Mouse (Mus musculus): ENCODE measurements at regions not wholly inside any gene's neighbourhood (a gene's known extent, or its start where the extent isn't known, plus 50 kb on each side); places are given as distances from the start of the nearest gene placed in this dataset.

DNA sequence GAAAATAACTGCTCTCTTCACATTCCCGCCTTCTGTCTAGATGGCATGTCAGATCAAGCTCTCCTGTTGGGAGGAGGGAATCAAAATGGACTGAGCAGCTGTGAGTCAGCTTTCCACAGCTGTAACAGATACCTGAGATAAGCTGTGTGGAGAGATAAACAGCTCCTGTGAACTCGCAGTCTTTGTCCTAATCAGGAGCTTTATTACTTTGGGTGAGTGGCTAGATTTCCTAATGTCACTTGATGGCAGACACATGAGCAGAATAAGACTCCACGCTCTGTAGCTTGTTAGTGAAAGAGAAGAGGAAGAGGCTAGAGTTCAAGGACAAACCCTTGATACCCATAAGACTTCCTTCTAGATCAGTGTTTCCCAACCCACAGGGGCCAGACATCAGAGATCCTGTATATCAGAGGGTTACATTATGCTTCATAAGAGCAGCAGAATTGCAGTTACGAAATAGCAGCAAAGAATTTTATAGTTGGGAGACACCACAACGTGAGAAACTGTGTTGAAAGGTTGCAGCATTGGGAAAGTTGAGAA lies 384.1 kb upstream of the Gm765 start:
- Histone ChIP-seq H3K4me3 (ENCODE audit: low read depth, low read length) (no peak overlapping the region), H3K4me1 (ENCODE audit: insufficient read depth) (no peaks in the 10 kb centered on the region), H3K4me2 (ENCODE audit: low read depth) (no peak overlapping the region), H3K27me3 (ENCODE audit: insufficient read depth, low read length) (no peaks in the 10 kb centered on the region), H3K36me3 (ENCODE audit: insufficient read depth) (no peaks in the 10 kb centered on the region), H3K9me3 (ENCODE audit: low read length) (no peaks in the 10 kb centered on the region), H3K9ac (no peak overlapping the region), H3K27ac (ENCODE audit: low read depth, low read length) (no peak overlapping the region)
- no peak for TF ChIP-seq CTCF (IDR thresholded peaks at IDR 0.05; ENCODE audit: low read depth)
- DNase-seq (no peak), ATAC-seq (no peak)
- WGBS: 89% methylated on average over 5 of the region's 5 CpGs

- Histone ChIP-seq H3K36me3 (ENCODE audit: insufficient read depth) (no peaks in the 10 kb centered on the region), H3K27ac (ENCODE audit: low read depth, low read length) (no peak overlapping the region), H3K4me1 (ENCODE audit: insufficient read depth) (no peaks in the 10 kb centered on the region), H3K9me3 (ENCODE audit: low read length) (no peaks in the 10 kb centered on the region), H3K9ac (no peak overlapping the region), H3K4me2 (ENCODE audit: low read depth) (no peak overlapping the region), H3K27me3 (ENCODE audit: insufficient read depth, low read length) (no peaks in the 10 kb centered on the region), H3K4me3 (ENCODE audit: low read depth, low read length) (no peak overlapping the region)
- DNase-seq: no peak
- no peak for ATAC-seq
- TF ChIP-seq CTCF (IDR thresholded peaks at IDR 0.05; ENCODE audit: low read depth): no peak
- WGBS: 75% methylated on average over 14 of the region's 14 CpGs
These were observed 362.5 kb upstream of the Gm765 start for GRCm38 (mm10) chr6:98704887-98705622.

DNA sequence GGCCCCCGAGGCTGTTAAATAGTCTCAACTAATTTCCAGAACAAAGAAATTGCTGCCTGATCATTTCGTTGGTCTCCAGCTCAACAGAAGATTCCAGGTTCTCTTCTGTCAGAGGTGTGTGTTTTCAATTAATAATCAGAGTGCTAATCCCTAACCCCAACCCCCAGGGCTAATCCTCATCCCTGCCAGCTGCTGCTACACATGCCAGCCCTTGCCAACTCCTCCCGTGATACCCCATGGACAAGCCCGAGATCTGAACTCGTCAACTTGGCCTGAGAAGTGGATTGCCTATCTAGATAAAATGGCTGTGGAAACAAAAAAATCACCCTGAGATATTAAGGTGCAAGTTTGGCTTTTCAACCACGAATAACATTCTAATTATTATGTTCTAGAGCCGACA lies 355.0 kb upstream of the Gm765 start:
- H3K27ac ChIP-seq (ENCODE audit: low read depth, low read length): no peak overlapping the region
- H3K9ac ChIP-seq: no peak overlapping the region
- no peaks in the 10 kb centered on the region for H3K36me3 ChIP-seq (ENCODE audit: insufficient read depth)
- H3K9me3 ChIP-seq (ENCODE audit: low read length): no peaks in the 10 kb centered on the region
- H3K27me3 ChIP-seq (ENCODE audit: insufficient read depth, low read length): no peaks in the 10 kb centered on the region
- ATAC-seq (no peak), DNase-seq (no peak)
- no peak overlapping the region for H3K4me2 ChIP-seq (ENCODE audit: low read depth)
- no peaks in the 10 kb centered on the region for H3K4me1 ChIP-seq (ENCODE audit: insufficient read depth)
- TF ChIP-seq CTCF (IDR thresholded peaks at IDR 0.05; ENCODE audit: low read depth): no peak
- H3K4me3 ChIP-seq (ENCODE audit: low read depth, low read length): no peak overlapping the region
- WGBS: 66% methylated on average over 7 of the region's 7 CpGs

DNA sequence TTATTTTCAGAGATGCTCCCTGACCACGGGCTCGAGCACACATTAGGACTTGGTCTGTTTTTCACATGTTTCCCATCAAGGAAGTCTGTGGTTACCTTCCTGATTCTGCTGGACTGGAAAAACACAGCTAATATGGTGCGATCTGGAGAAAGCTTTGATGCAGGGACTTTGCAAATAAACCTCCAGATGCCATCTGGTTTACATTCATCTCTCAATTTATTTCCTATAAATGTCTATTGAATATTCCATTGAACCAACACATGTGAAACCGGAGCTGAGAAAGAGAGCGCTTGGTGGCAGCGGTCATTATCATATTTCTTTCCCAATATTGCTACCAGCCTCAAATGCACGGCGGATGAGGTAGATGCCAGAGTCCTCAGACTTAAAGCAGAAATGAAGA lies 350.9 kb upstream of the Gm765 start:
- Histone ChIP-seq H3K4me1 (ENCODE audit: insufficient read depth) (no peaks in the 10 kb centered on the region), H3K9ac (no peak overlapping the region), H3K27me3 (ENCODE audit: insufficient read depth, low read length) (no peaks in the 10 kb centered on the region), H3K4me2 (ENCODE audit: low read depth) (no peak overlapping the region), H3K9me3 (ENCODE audit: low read length) (no peaks in the 10 kb centered on the region), H3K4me3 (ENCODE audit: low read depth, low read length) (no peak overlapping the region), H3K36me3 (ENCODE audit: insufficient read depth) (no peaks in the 10 kb centered on the region), H3K27ac (ENCODE audit: low read depth, low read length) (no peak overlapping the region)
- WGBS: 82% methylated on average over 8 of the region's 8 CpGs
- TF ChIP-seq CTCF (IDR thresholded peaks at IDR 0.05; ENCODE audit: low read depth): no peak
- no peak for ATAC-seq
- no peak for DNase-seq

GRCm38 (mm10) chr6:98690133-98690532 lies 347.6 kb upstream of the Gm765 start:
- Histone ChIP-seq H3K9ac (no peak overlapping the region), H3K27me3 (ENCODE audit: insufficient read depth, low read length) (no peaks in the 10 kb centered on the region), H3K9me3 (ENCODE audit: low read length) (no peaks in the 10 kb centered on the region), H3K4me1 (ENCODE audit: insufficient read depth) (no peaks in the 10 kb centered on the region), H3K36me3 (ENCODE audit: insufficient read depth) (no peaks in the 10 kb centered on the region), H3K27ac (ENCODE audit: low read depth, low read length) (no peak overlapping the region), H3K4me3 (ENCODE audit: low read depth, low read length) (no peak overlapping the region), H3K4me2 (ENCODE audit: low read depth) (no peak overlapping the region)
- ATAC-seq (no peak), DNase-seq (no peak)
- 68% methylated on average over 9 of the region's 9 CpGs for WGBS
- TF ChIP-seq CTCF (IDR thresholded peaks at IDR 0.05; ENCODE audit: low read depth): no peak

DNA sequence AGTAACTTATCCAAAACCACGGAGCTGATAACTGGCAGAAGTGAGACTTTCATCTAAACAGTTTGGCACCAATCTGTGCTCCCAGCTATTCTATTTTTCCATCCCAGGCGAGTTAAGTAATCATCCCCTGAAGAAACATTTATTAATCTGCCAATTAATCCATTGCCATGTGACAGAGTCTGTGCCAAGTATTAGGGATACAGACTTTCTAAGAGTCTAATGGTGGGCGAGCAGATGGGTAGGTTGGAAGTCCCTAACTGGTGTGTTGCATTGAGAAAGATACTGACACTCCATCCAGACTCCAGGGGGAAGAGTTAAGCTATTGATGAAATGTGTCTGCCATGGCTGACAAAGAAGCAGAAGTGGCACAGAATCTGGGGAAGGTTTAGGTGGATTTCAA lies 346.8 kb upstream of the Gm765 start:
- no peak for TF ChIP-seq CTCF (IDR thresholded peaks at IDR 0.05; ENCODE audit: low read depth)
- H3K9ac ChIP-seq: no peak overlapping the region
- H3K4me1 ChIP-seq (ENCODE audit: insufficient read depth): no peaks in the 10 kb centered on the region
- 43% methylated on average over 3 of the region's 3 CpGs for WGBS
- ATAC-seq (no peak), DNase-seq (peak; percentile 35)
- H3K27me3 ChIP-seq (ENCODE audit: insufficient read depth, low read length): no peaks in the 10 kb centered on the region
- no peak overlapping the region for H3K27ac ChIP-seq (ENCODE audit: low read depth, low read length)
- H3K36me3 ChIP-seq (ENCODE audit: insufficient read depth): no peaks in the 10 kb centered on the region
- no peak overlapping the region for H3K4me3 ChIP-seq (ENCODE audit: low read depth, low read length)
- no peak overlapping the region for H3K4me2 ChIP-seq (ENCODE audit: low read depth)
- no peaks in the 10 kb centered on the region for H3K9me3 ChIP-seq (ENCODE audit: low read length)

DNA sequence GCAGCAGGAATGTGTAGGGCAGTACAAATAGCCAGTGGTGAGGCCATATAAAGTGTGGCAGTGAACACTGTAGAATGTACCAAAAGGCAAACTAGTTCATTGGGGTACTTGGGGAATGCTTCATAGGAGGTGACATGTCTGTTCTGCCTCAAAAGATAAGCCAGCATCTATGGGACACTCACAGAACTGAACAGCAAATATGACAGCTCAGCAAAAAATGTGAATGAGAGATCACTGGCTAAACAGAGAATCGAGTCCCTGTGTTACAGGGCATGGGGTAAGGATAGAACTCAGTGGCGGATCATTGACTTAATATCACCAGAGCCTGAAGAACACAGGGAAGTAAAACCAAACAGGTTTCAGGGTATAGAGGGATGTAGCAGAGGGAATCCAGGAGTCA lies 346.1 kb upstream of the Gm765 start:
- H3K4me3 ChIP-seq (ENCODE audit: low read depth, low read length): no peak overlapping the region
- no peaks in the 10 kb centered on the region for H3K36me3 ChIP-seq (ENCODE audit: insufficient read depth)
- no peak overlapping the region for H3K27ac ChIP-seq (ENCODE audit: low read depth, low read length)
- 92% methylated on average over 2 of the region's 2 CpGs for WGBS
- ATAC-seq (no peak), DNase-seq (no peak)
- no peaks in the 10 kb centered on the region for H3K27me3 ChIP-seq (ENCODE audit: insufficient read depth, low read length)
- no peak for TF ChIP-seq CTCF (IDR thresholded peaks at IDR 0.05; ENCODE audit: low read depth)
- H3K9ac ChIP-seq: no peak overlapping the region
- no peak overlapping the region for H3K4me2 ChIP-seq (ENCODE audit: low read depth)
- H3K4me1 ChIP-seq (ENCODE audit: insufficient read depth): no peaks in the 10 kb centered on the region
- H3K9me3 ChIP-seq (ENCODE audit: low read length): no peaks in the 10 kb centered on the region

Data from forebrain, postnatal 0 days (tissue).